Mouse (Mus musculus): ENCODE results near the gene Trappc5. TPM values are rescaled to one million over a fixed set of nuclear protein-coding genes. Genes with fewer than 3 reads are reported as not detected.

The Trappc5 gene
- total RNA-seq, 2 experiments from 2014 or later = 5.1 to 5.4 TPM

DNA sequence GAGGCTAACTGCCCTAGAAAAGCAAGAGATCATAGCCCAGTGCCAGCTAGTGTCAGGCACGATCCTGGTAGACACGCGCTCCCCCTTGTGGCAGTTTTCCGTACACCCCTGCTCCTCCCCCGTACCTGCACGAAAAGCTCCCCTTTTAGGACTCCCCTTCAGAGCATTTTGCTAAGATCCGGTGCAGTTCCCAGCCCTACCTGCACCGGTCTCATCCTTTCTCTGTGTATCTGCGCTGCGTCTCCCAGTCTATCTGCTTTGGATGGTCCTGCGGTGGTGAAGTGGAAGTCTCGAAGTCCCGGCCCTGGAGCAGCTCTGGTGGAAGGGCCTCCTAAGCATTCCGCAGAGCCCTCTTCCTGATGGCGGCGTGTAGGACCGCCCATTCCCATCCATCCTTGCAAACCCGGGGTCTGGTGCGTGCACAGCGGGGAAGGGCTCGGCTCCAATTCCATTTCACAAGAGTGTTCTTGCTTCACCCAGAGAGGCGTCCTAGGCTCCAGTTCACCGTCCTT lies 4.1 kb upstream of the Trappc5 start, which contains the start of gene Fcor:
TSS of gene Fcor (minus strand) at position 383 of the 512 bp plus-strand sequence.
- peak; percentile 54; the same call in 1 of the 2 replicates for ATAC-seq (replicated peaks; ENCODE audit: low FRiP score, poor library complexity, severe bottlenecking)

DNA sequence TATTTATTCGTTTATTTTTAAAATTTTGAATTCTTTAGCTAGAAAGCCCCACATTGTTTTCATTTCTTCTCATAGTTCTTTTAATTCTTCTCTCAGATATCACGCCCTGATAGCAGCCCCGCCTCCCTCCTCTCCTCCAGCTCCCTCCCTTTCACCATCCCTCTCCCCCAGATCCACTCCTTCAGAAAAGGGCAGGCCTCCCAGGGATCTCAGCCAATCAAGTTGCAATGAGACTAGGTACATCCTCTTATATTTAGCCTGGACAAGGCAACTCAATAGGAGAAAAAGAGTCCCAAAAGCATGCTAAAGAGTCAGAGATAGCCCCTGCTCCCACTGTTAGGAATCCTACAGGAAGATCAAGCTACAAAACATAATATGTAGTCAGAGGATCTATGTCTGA lies 1.4 kb upstream of the Trappc5 start:
- no peak for ATAC-seq (replicated peaks; ENCODE audit: low FRiP score, poor library complexity, severe bottlenecking)

DNA sequence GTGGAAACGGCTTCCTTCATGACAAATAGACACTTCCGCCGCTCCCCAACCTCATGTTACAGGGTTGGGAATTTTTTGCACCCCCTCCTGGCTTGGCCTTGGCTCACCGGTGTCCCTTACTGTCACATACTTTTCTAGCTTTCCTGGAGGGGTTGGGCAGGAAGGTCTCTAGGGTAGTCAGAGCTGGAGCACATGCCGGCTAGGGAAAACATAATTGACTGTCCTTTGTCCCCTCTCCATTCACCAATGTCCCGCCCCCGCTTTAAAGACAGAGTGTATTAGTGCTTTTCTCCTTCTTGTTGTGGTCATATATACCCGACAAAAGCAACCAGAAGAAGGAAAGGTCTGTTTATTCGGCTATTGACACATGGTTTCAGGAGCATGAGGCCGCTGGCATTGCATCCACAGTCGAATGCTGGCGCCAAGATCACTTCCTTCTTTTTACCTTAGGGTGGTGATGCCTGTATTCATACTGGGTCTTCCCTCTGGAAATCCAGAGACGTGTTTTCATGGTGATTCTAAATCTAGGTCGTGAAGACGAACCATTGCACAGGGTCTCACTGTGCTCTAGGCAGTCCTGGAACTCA lies 987 bp downstream of the Trappc5 start:
- ATAC-seq (replicated peaks; ENCODE audit: low FRiP score, poor library complexity, severe bottlenecking) = no peak

DNA sequence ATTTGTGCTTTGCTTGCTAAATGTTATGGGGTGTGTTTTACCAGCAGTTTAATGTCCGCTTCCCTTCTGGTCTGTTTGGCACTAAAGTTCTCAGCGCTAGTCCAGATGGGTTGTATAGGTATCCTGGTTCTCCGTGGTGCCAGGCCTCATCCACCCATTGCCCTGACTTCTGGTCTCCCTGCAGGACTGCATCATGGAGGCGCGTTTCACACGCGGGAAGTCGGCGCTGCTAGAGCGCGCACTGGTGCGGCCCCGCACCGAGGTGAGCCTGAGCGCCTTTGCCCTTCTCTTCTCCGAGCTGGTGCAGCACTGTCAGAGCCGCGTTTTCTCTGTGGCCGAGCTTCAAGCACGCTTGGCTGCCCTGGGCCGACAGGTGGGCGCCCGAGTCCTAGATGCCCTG lies 2.7 kb downstream of the Trappc5 start:
- ATAC-seq (replicated peaks; ENCODE audit: low FRiP score, poor library complexity, severe bottlenecking) = no peak

DNA sequence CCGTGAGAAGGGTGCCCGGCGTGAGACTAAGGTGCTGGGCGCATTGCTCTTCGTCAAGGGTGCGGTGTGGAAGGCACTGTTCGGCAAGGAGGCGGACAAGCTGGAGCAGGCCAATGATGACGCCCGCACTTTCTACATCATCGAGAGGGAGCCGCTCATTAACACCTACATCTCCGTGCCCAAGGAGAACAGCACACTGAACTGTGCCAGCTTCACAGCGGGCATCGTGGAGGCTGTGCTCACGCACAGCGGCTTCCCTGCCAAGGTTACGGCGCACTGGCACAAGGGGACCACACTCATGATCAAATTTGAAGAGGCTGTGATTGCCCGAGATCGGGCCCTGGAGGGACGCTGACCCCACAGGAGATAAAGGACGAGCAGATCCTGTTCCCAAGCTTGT lies 3.1 kb downstream of the Trappc5 start:
- ATAC-seq (replicated peaks; ENCODE audit: low FRiP score, poor library complexity, severe bottlenecking) = no peak

DNA sequence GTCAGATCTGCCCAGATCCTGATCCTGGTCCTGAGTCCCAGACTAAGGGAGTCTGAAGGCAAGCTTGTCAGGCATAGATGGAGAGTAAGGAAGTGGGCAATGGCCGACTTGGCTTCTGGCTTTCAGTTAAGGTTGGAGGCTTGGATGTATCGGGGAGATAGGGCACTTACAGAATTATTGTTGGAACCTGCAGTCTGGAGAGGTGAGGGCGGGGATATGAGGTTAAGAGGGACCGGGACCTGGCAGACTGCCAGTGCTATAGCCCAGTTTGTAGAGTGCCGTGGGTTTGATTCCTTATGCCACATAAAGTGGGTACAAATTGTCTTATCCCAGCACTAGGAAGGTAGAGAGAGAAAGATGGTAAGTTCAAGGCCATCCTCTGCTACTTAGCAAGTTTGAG lies 3.6 kb downstream of the Trappc5 start:
- no peak for ATAC-seq (replicated peaks; ENCODE audit: low FRiP score, poor library complexity, severe bottlenecking)

DNA sequence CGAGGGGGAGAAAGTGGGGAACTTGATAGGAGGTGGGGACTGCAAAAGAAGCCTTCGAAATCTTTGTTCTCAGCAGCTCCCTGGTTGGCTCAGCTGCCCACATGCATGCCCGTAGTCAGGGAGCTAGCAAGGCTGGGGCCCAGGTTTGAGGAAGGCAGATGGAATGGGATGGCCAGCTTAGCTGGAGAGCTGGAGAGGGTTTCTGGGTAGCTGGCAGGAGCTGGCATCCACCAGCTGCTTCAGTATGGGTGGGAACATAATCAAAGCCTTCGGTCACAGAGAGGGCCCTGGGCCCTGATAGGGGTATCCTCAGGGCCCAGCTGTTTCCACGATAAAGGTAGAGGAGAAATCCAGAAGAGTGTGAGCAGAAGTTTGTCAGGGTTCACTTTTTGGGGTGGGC lies 6.3 kb downstream of the Trappc5 start:
- no peak for ATAC-seq (replicated peaks; ENCODE audit: low FRiP score, poor library complexity, severe bottlenecking)

DNA sequence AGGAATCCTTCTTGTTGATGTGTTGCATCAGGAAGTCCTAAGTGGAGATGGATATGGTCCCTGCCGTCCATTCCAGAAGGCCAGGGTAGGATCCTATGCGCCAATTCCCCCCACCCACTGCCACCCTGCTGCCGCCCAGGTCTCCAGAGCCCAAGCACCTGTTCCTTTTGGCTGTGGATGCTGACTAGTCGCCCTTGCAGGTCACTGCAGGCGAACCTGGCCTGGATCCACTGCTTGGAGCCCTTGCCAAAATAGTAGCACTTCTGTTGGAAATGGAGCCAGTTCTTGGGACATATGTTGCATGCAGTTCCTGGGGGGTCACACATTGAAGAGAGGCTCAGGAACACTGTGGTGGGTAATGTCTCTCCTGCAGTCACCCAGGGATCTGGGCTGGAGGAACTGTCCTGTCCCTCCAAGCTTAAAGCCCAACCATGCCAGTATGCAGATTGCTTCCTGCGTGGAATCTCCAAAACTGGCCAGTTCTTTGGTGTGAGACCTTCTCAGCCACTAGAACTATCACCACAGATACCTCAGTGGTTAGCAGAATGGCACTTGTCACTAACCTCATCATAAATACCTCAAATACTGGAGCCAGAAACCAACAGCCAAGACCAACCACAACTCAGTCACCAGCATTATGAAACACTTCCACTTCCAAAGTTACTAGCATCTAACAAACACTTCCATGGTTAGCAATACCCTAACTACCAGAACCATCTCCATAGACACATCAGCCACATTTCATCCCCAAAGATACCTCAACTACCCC lies 7.5 kb downstream of the Trappc5 start:
- no peak for ATAC-seq (replicated peaks; ENCODE audit: low FRiP score, poor library complexity, severe bottlenecking)

DNA sequence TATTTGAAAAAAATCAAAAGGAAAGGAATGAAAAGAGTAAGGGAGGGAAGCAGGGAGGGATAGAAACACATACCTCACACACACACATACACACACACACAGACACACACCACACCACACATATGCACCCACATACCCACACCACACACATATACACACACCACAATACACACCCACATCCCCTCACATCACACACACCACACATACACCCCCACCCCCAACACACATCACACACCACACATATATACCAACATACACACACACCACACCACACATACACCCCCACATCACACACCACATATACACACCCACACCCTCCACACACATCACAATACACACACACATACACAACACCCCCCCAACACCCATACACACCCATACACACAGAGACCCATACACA lies 8.4 kb downstream of the Trappc5 start:
- no peak for ATAC-seq (replicated peaks; ENCODE audit: low FRiP score, poor library complexity, severe bottlenecking)

DNA sequence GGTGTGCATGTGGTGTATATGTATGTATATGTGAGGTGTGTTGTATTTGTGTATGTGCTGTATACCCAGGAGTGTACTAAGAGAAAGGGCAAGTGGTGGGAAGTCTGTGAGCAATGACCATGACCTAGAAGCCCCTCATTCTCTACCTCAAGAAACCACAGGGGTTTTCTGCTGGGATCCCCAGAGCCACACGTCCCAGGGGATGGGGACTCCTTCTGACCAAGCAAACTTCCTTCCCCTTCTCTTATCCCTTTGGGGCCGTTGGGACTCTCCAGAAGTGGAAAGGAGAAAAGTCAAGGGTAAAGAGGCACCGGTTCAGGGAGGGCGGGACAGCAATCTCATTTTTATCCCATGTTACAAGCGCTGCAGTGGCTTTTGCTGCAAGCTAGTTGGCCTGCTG lies 9.3 kb downstream of the Trappc5 start:
- ATAC-seq (replicated peaks; ENCODE audit: low FRiP score, poor library complexity, severe bottlenecking) = no peak

DNA sequence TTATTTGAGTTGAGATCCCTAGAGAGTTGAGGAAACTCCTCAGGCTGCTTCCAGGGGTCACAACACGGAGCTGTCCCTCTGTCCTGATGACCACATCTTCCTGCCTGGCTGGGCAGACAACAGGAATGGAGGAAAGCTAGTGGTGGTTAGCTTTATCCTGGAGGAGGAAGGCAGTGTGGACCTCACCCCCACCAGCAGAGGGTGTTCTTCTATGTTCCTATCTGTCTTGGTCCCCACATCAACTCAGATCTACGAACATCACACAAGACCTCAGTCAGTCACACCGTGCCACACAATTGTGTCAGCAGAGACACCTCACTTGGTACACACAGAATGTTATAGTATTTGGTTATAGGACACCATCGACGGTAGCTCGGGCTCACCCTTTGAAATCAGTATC lies 11.4 kb downstream of the Trappc5 start:
- no peak for ATAC-seq (replicated peaks; ENCODE audit: low FRiP score, poor library complexity, severe bottlenecking)

DNA sequence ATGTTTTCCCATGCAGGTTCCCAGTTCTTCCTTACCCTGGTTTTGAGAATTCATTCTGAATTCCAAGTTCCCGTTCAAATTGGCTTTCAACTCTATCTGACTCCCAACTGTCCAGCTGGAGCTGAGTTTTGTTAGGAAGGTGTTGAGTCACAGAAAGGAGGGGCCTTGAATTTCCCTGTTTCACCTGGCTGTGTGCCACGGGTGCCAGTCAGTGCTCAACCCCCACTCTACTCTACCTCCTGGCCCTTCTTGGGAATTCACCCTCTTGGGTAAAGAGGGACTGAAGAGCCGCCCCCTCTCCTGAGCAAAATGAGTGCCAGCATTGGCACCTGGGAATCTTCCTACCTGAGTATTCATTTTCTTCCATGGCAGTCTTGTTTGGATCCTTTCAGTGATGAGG lies 14.7 kb downstream of the Trappc5 start:
- ATAC-seq (replicated peaks; ENCODE audit: low FRiP score, poor library complexity, severe bottlenecking) = no peak

DNA sequence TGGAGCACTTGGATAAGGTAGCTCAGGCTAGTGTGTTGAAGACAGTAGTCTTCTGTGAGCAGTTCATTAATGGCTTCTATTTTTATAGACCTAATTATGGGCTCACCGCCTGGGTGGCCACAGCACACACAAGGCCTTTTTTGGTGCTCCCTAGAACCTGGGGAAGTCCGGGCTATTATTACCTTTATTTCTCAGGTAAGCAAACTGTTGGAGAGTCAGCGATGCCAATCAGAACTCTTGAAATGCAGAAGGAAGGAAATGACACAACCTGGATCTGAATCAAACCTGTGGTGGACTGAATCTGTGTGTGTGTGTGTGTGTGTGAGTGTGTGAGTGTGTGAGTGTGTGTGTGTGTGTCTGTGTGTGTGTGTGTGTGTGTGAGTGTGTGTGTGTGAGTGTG lies 18.0 kb downstream of the Trappc5 start, which contains the start of gene Fcer2a:
TSS of gene Fcer2a (minus strand) at position 55 of the 400 bp plus-strand sequence.
- ATAC-seq (replicated peaks; ENCODE audit: low FRiP score, poor library complexity, severe bottlenecking) = no peak

DNA sequence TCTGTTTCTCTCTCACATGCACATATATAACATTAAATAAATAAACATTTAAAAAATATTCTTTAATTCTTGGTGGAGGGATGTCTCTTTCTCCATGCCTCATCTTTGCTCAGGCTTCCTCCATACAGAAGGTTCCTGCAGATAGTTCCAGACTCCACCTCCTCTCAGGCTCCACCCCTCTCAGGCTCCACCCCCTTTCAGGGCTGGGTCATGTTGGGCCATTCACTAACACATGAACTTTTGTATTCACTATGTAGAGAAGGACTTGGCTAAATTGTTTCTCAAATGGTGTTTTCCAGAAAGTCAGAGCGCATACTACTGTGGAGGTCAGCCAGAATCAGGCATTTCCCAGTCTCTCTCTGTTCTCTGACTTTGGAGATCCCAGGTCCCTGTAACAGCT lies 25.4 kb downstream of the Trappc5 start:
- ATAC-seq (replicated peaks; ENCODE audit: low FRiP score, poor library complexity, severe bottlenecking) = no peak

DNA sequence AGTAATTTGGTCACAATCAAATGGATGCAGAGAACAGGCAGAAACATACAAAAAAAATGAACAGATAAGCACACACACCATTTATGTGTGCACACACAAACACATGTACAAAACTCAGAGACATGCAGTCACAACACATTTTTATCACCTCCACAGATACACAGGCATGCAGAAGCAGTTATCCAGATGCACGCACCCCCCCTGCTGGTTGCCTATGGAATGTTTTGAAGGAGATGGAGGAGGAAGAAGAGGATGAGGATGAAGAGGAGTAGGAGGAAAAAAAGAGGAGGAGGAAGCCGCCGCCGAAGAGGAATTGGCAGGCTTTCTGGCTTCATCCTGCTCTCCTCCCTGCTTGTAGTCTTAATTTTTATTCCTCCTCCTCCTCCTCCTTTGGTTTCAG lies 29.6 kb downstream of the Trappc5 start:
- ATAC-seq (replicated peaks; ENCODE audit: low FRiP score, poor library complexity, severe bottlenecking) = no peak

DNA sequence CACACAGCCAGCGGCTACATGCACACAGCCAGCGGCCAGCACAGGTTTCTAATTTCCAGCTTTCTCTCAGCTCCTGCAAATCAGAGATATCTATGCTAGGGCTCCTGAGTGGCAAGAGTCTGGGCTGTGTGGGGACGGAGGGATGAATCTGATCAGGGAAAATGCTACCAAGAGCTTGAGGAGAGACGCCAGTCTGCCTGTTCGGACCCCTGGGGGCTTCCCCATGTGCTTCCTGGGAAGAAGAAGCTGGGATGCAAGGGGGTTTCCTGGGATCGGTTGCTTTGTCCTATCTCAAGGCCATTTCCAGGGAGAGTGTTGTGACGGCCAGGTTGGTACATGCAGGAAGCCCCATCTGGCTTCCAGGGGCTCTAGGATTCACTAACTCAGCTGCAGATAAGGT lies 31.5 kb downstream of the Trappc5 start:
- ATAC-seq (replicated peaks; ENCODE audit: low FRiP score, poor library complexity, severe bottlenecking) = no peak

DNA sequence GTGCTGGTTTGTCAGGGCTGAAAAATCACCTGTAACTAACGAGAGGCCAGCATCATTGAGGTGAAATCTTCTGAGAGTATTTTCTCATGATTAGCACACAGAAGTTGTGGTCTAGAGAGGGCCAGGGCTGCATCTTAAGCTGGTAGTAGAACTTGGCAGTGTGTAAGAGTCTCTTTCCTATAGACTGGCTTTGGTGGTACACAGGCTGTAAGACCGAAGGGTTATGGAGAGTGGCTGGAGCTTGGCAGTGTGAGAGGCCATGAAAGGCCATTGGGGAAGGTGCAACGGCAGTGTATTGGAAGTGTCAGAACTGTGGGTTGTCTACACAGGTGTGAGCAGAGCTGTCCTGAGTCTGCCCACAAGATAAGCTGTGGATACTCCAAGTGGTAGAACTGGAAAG lies 34.2 kb downstream of the Trappc5 start:
- ATAC-seq (replicated peaks; ENCODE audit: low FRiP score, poor library complexity, severe bottlenecking) = no peak

DNA sequence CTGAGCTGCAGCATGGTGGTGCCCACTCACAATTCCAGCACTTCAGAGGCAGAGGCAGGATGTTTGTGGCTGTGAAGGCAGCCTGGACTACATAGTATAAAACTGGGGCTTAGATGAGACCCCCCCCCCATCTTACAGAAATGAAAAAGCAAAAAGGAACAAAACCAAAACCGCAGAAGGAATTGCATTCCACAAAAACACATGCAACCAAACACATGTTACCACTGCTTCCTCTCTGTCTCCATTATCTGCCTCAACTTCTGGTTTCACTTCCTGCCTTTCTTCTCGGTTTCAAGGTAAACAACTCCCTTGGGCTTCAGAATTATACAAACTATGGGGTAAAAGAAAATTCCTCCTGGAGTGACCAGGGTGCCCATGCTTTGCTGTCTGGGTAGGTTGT lies 35.5 kb downstream of the Trappc5 start:
- no peak for ATAC-seq (replicated peaks; ENCODE audit: low FRiP score, poor library complexity, severe bottlenecking)

DNA sequence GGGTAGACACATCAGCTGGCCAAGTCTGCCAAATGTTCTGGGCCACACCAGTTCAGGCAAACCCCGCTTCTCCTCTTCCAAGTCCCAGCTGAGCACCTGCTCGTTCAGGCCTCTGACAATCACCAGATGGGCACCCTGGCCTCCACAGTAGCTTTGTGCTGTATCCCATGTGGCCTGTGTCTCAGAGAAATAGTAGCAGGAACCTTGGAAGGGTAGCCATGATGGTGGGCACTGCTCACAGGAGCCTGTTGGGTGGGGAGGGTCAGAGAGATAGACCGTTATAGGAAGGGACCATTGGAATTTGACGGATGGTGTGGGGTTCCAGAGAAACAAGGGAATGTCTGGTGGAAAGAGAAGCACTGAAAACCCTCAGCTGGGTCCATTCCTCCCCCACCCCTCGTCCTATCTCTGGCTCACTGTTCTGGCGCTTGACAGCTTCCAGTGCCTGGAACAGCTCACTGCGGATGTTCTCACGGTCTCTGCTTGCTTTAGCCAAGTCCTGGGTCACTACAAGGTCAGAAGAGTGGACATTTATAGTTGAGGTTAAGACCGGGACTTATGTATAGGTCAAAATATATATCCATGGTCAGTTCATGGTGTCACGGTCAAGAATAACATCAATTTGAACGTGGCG lies 41.3 kb downstream of the Trappc5 start:
- no peak for ATAC-seq (replicated peaks; ENCODE audit: low FRiP score, poor library complexity, severe bottlenecking)

DNA sequence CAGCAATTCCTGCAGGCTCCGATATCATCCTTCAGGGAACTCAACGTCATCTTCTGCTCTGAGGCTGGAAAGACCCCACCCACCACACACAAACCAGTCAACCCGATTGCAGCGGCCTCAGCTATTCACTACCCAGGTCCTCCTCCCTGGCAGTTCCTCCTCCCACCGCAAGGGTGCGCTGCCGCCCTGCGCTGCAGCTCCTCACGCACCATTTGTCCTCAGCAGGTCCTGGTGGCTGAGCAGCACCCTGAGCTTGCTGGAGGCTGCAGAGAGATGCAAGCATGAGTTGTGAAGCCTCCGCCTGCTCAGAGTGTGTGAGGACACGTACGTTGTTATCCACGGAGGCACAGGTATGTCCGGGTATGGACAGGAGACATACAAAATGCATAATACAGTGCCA lies 42.5 kb downstream of the Trappc5 start:
- ATAC-seq (replicated peaks; ENCODE audit: low FRiP score, poor library complexity, severe bottlenecking) = peak; percentile 79

DNA sequence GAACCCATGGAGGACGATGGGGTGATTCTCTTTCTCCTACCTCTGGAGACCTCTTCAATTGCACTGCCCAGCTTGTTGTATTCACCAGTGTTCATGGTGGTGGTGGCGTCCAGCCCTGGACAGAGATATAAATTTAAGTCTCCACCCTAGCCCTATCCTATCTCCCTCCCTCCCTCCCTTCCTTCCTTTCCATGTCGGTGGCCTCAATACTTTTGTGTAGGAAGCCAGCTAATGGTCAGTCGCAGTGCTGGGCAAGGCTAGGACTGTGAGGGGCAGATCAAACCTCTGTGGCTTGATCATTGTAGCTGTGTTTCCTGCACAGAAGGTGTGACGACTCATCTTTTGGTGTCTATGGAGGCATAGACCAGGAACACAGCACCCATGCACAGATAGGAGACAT lies 44.5 kb downstream of the Trappc5 start, which contains the start of gene Clec4g:
TSS of gene Clec4g (minus strand) at position 101 of the 400 bp plus-strand sequence.
- no peak for ATAC-seq (replicated peaks; ENCODE audit: low FRiP score, poor library complexity, severe bottlenecking)

All from erythroid progenitor cell, adult 5-6 weeks (primary cell).